Mouse (Mus musculus) heart, adult 2 months (tissue): Measurements from ENCODE around the gene Elavl3. TPM values are rescaled to one million over a fixed set of nuclear protein-coding genes. Genes with fewer than 3 reads are reported as not detected.

Source experiments
- DNase-seq, 2 experiments: peaks; one replicate each; pipeline ENCODE4 v3.0.0; 2021
- H3K27ac ChIP-seq: fragments of 200-600 bp; 2 replicates; pipeline ENCODE4 v1.8.1; 2022
- H3K27me3 ChIP-seq: fragments of 200-500 bp; 2 replicates; pipeline ENCODE4 v1.6.1; 2012; ENCODE audit warnings: mild to moderate bottlenecking, low read length, inconsistent platforms, mixed read lengths; ENCODE audit not compliant: control insufficient read depth, insufficient read depth
- H3K36me3 ChIP-seq: fragments of 200-500 bp; 2 replicates; pipeline ENCODE4 v1.6.1; 2012; ENCODE audit warnings: low read length, inconsistent platforms; ENCODE audit not compliant: control insufficient read depth, insufficient read depth
- H3K4me1 ChIP-seq: fragments of 200-500 bp; 2 replicates; pipeline ENCODE4 v1.6.1; 2011; ENCODE audit warnings: low read length; ENCODE audit not compliant: control insufficient read depth, insufficient read depth
- H3K4me3 ChIP-seq: fragments of 200-600 bp; 2 replicates; pipeline ENCODE4 v1.8.1; 2022
- H3K79me2 ChIP-seq: fragments of 200-500 bp; replicated peaks from 2 replicates; pipeline ENCODE4 v1.6.1; 2012; ENCODE audit warnings: mild to moderate bottlenecking, inconsistent platforms, low read length, moderate library complexity, mixed read lengths; ENCODE audit not compliant: control insufficient read depth, insufficient read depth
- H3K9ac ChIP-seq: fragments of 200-500 bp; 2 replicates; pipeline ENCODE4 v1.6.1; 2012; ENCODE audit warnings: low read depth, mild to moderate bottlenecking, control low read depth, inconsistent platforms, low read length, mixed read lengths
- CTCF ChIP-seq: fragments of 200-600 bp; IDR thresholded peaks from 2 replicates; pipeline ENCODE4 v1.8.1; 2022; ENCODE audit warnings: antibody characterized with exemption, mild to moderate bottlenecking, moderate library complexity
- EP300 ChIP-seq: fragments of 200-500 bp; IDR thresholded peaks from 2 replicates; pipeline ENCODE4 v1.6.1; 2011; ENCODE audit warnings: low read depth, low read length, control low read depth; ENCODE audit not compliant: insufficient read depth
- POLR2A ChIP-seq: fragments of 200-500 bp; IDR thresholded peaks from 2 replicates; pipeline ENCODE4 v1.6.1; 2011; ENCODE audit warnings: mild to moderate bottlenecking, low read depth, low read length, control low read depth; ENCODE audit not compliant: insufficient read depth
- WGBS: fragments of 180-500 bp; shearing (Covaris S2); methylation state at CpG from one replicate; pipeline ENCODE4 v1.1.7; 2018; 5-methylcytosine and 5-hydroxymethylcytosine counted together
- intact Hi-C: fragments of 180-260 bp; cut with DNase I; formaldehyde crosslinking; loops from one replicate; pipeline ENCODE4 v1.15.1; 2025
- polyA plus RNA-seq: library from polyadenylated mRNA; depleted of rRNA; stranded (reverse); fragments of >200 nt; gene quantifications from 2 replicates; pipeline ENCODE4 v1.2.3, GENCODE M21; 2012
- total RNA-seq, 2 experiments: library from RNA; stranded (reverse); gene quantifications; 2 replicates each; pipeline ENCODE4 v1.2.3; 2021

Elavl3 gene
- total and polyA plus RNA-seq, 3 experiments = 0.08 to 0.10 (median 0.09) TPM

DNA sequence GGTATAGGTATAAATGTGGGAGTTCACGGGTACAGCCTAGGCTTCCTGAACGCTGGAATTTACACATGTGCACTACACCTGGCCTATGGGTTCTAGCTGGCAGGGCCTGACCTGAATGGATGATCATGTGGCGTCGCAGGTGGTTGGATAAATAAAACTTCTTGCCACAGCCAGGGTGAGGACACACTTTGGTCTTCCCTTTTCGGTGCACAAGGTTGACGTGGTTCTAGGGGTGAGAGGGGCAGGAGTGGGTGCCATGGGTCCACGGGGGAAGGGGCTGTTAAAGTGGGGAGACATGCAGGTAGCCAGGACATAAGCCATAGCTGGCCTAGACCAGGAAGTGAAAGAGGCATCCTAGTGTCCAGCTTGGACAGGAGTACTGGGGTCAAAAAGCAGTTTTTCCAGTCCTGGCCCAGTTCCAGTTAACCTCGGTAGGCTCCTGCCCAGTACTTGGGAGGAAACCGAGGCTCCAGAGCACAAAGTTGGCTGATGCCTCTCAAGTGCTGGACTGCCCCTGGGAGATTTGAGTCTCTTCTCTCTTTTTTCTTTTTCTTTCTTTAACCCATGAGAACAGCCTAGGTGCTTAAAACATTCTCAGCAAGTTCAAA lies 4.6 kb upstream of the Elavl3 start:
- intact Hi-C loops = no loop called here
- no peak for TF ChIP-seq POLR2A
- no peak for TF ChIP-seq EP300
- no peak for TF ChIP-seq CTCF
- H3K27me3 ChIP-seq = peaks cover 9% of the 10 kb centered on the region
- H3K36me3 ChIP-seq = no peaks in the 10 kb centered on the region
- H3K4me1 ChIP-seq = no peaks in the 10 kb centered on the region
- no peak overlapping the region for H3K27ac ChIP-seq
- no peaks in the 10 kb centered on the region for H3K79me2 ChIP-seq
- WGBS = 69% methylated on average over 9 of the region's 9 CpGs
- H3K4me3 ChIP-seq = no peak overlapping the region
- H3K9ac ChIP-seq = no peak overlapping the region
- no peak for DNase-seq

DNA sequence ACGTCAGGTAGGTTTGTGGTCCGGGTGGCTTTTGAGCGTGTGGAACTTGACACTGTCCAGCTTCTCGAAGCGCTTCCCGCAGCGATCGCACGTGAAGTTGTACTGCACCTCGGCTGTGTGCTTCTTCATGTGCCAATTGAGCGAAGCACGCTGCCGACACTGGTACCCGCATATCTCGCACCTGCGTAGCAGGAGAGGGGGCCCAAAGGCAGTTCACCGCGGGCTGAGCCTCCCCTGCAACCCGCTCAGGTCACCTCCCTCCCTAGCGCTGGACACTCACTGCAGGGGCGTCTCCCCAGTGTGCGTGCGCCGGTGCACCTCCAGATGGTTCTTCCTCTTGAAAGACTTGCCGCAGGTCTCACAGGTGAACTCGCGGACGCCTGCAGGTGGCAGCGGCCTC lies 3.9 kb upstream of the Elavl3 start:
- no peaks in the 10 kb centered on the region for H3K36me3 ChIP-seq
- H3K27me3 ChIP-seq = peaks cover 14% of the 10 kb centered on the region
- 41% methylated on average over 29 of the region's 29 CpGs for WGBS
- intact Hi-C loops = no loop called here
- H3K4me3 ChIP-seq = no peak overlapping the region
- no peaks in the 10 kb centered on the region for H3K79me2 ChIP-seq
- H3K27ac ChIP-seq = no peak overlapping the region
- DNase-seq = no peak
- no peak overlapping the region for H3K9ac ChIP-seq
- H3K4me1 ChIP-seq = no peaks in the 10 kb centered on the region
- TF ChIP-seq POLR2A = no peak
- no peak for TF ChIP-seq EP300
- no peak for TF ChIP-seq CTCF

- WGBS = 3% methylated on average over 32 of the region's 32 CpGs
- H3K4me3 ChIP-seq = no peak overlapping the region
These were observed 2.7 kb upstream of the Elavl3 start for GRCm38 (mm10) chr9:22054411-22055076.

GRCm38 (mm10) chr9:22053657-22054056 lies 1.8 kb upstream of the Elavl3 start:
- Histone ChIP-seq H3K4me1 (no peaks in the 10 kb centered on the region), H3K27me3 (peaks cover 14% of the 10 kb centered on the region), H3K4me3 (no peak overlapping the region), H3K79me2 (no peaks in the 10 kb centered on the region), H3K27ac (no peak overlapping the region), H3K9ac (no peak overlapping the region), H3K36me3 (no peaks in the 10 kb centered on the region)
- TF ChIP-seq EP300 = no peak
- TF ChIP-seq POLR2A = no peak
- TF ChIP-seq CTCF = no peak
- DNase-seq = no peak
- intact Hi-C loops = no loop called here
- WGBS = 25% methylated on average over 7 of the region's 7 CpGs

More at GRCm38 (mm10) chr9:22054411-22055076, 2.7 kb upstream of the Elavl3 start:
- Histone ChIP-seq H3K27ac (no peak overlapping the region), H3K36me3 (no peaks in the 10 kb centered on the region), H3K9ac (no peak overlapping the region), H3K79me2 (no peaks in the 10 kb centered on the region), H3K27me3 (peaks cover 14% of the 10 kb centered on the region), H3K4me1 (no peaks in the 10 kb centered on the region)
- DNase-seq = peak; percentile 59 to 64
- intact Hi-C loops = no loop called here
- TF ChIP-seq EP300 (no peak), CTCF (peak; percentile 65), POLR2A (no peak)

- WGBS = 3% methylated on average over 66 of the region's 67 CpGs
- H3K9ac ChIP-seq = no peak overlapping the region
- intact Hi-C loops = no loop called here
- H3K79me2 ChIP-seq = no peaks in the 10 kb centered on the region
- DNase-seq = no peak
- H3K27ac ChIP-seq = no peak overlapping the region
- H3K36me3 ChIP-seq = no peaks in the 10 kb centered on the region
- H3K4me1 ChIP-seq = no peaks in the 10 kb centered on the region
- peak overlapping the region; percentile 35; the same call in 1 of the 2 replicates for H3K4me3 ChIP-seq
- peaks cover 14% of the 10 kb centered on the region for H3K27me3 ChIP-seq
- TF ChIP-seq CTCF (no peak), POLR2A (no peak), EP300 (no peak)
These were observed 464 bp downstream of the Elavl3 start for GRCm38 (mm10) chr9:22051161-22051957.
